ENCODE assay signal across 13 mouse cellular contexts in the genomic region with DNA sequence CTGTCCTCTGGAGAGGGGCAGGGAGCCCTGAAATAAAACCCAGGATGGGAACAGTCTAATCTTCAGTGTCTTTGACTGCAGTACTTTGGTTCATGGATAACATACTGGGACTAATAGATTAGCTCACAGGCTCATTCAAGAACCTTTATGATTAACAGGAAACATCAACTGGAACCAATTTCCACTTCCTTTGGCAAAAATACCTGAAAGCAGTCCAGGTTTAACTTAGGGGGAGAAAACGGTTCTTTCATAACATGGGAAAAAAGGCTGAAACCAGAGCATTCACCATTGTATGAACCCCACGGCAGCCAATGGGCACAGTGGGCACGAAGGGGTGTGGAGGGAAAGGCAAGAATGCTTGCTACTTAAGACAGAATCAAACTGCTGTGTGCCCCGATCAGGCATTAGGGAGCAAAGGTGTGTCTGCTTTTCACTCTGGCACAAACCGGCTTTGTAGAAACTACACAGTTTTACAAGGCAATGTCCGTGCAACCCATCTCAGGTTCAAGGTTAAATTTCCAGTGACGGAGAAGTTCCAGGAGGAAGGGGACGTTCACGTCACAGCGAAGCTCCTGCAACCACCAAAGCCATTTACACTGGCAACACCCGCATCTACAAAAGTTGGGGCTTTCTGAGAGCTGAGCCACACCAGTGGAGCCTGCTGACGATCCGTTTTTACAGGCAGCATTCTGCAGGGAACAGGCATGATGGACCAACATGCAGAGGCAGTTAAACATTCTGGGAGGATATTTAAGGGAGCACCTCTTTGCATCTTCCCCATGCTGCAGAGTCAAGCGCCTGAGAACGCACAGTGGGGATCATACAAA.
A peak's percentile ranks its signal among the peaks of the same experiment; 100 is the strongest.
DNase-seq lines count a peak whose midpoint lies in the region; ATAC-seq and TF ChIP-seq lines count a peak whose summit lies in the region.
"Had no signal": no experiment of that assay in that cellular context is flagged by ENCODE, and none has a peak within 500 bp of the region (broad histone marks: within the 10 kb centered on the region; RNA-seq: fewer than 3 reads in every experiment).

No protein-coding gene starts in this region.

- peaks cover 53% of the 10 kb centered on the region for H3K4me1 ChIP-seq in forebrain, embryonic 10.5 days
- H3K4me1 ChIP-seq in forebrain, embryonic 15.5 days: peaks cover 30% of the 10 kb centered on the region
- peaks cover 38% of the 10 kb centered on the region for H3K4me1 ChIP-seq in embryonic facial prominence, embryonic 15.5 days
- peaks cover 63% of the 10 kb centered on the region for H3K4me1 ChIP-seq in limb, embryonic 13.5 days
- peaks cover 9% of the 10 kb centered on the region for H3K4me1 ChIP-seq in lung, adult 2 months (ENCODE audit: control insufficient read depth, insufficient read depth, low read length)

- 80% methylated on average over 15 of the region's 15 CpGs for WGBS in forebrain, embryonic 10.5 days
- 78% methylated on average over 15 of the region's 15 CpGs for WGBS in forebrain, embryonic 15.5 days
- WGBS in embryonic facial prominence, embryonic 15.5 days: 38% methylated on average over 15 of the region's 15 CpGs
- WGBS in limb, embryonic 13.5 days: 15% methylated on average over 15 of the region's 15 CpGs
- 83% methylated on average over 15 of the region's 15 CpGs for WGBS in lung, adult 2 months

- H3K4me2 ChIP-seq in forebrain, embryonic 15.5 days (replicated peaks): no peak overlapping the region
- H3K4me2 ChIP-seq in embryonic facial prominence, embryonic 15.5 days (replicated peaks): 0 out of 2 replicates have a peak overlapping the region, but pooled peaks have one; percentile 27
- H3K4me2 ChIP-seq in limb, embryonic 13.5 days (replicated peaks): peak overlapping the region; percentile 57
- H3K4me2 ChIP-seq: forebrain, embryonic 13.5 days; liver, embryonic 13.5 days; midbrain, embryonic 12.5 days had no signal

- H3K9me3 ChIP-seq in forebrain, embryonic 10.5 days: no peaks in the 10 kb centered on the region
- no peaks in the 10 kb centered on the region for H3K9me3 ChIP-seq in forebrain, embryonic 15.5 days
- no peaks in the 10 kb centered on the region for H3K9me3 ChIP-seq in embryonic facial prominence, embryonic 15.5 days (replicated peaks)
- no peaks in the 10 kb centered on the region for H3K9me3 ChIP-seq in limb, embryonic 13.5 days
- H3K9me3 ChIP-seq: forebrain, embryonic 13.5 days; liver, embryonic 13.5 days; midbrain, embryonic 12.5 days had no signal

- H3K4me3 ChIP-seq in forebrain, embryonic 10.5 days: no peak overlapping the region
- no peak overlapping the region for H3K4me3 ChIP-seq in forebrain, embryonic 15.5 days
- no peak overlapping the region for H3K4me3 ChIP-seq in embryonic facial prominence, embryonic 15.5 days (replicated peaks)
- H3K4me3 ChIP-seq in limb, embryonic 13.5 days: peak overlapping the region; percentile 20
- H3K4me3 ChIP-seq in lung, adult 2 months (replicated peaks; ENCODE audit: extremely low read depth, low read depth, low read length): no peak overlapping the region
- H3K4me3 ChIP-seq: forebrain, embryonic 13.5 days; liver, embryonic 13.5 days; midbrain, embryonic 12.5 days had no signal

- no peak for TF ChIP-seq POLR2A in lung, adult 2 months (IDR thresholded peaks at IDR 0.05; ENCODE audit: borderline replicate concordance, extremely low read depth, low read depth, low read length)

- H3K9ac ChIP-seq in forebrain, embryonic 15.5 days (replicated peaks): no peak overlapping the region
- no peak overlapping the region for H3K9ac ChIP-seq in embryonic facial prominence, embryonic 15.5 days
- H3K9ac ChIP-seq in limb, embryonic 13.5 days: peak overlapping the region; percentile 51
- H3K9ac ChIP-seq: forebrain, embryonic 13.5 days; liver, embryonic 13.5 days; midbrain, embryonic 12.5 days had no signal

- H3K36me3 ChIP-seq in forebrain, embryonic 10.5 days (replicated peaks): no peaks in the 10 kb centered on the region
- H3K36me3 ChIP-seq in forebrain, embryonic 15.5 days: no peaks in the 10 kb centered on the region
- no peaks in the 10 kb centered on the region for H3K36me3 ChIP-seq in embryonic facial prominence, embryonic 15.5 days
- no peaks in the 10 kb centered on the region for H3K36me3 ChIP-seq in limb, embryonic 13.5 days
- H3K36me3 ChIP-seq: liver, embryonic 13.5 days; midbrain, embryonic 12.5 days had no signal

- no peak for DNase-seq in forebrain, embryonic 10.5 days (ENCODE audit: extremely low spot score, low spot score)
- DNase-seq in kidney, adult 18-20 months: peak; percentile 10
- no peak for DNase-seq in kidney, adult 11 months
- DNase-seq in lung, adult 2 months: no peak
- DNase-seq: adrenal gland, postnatal 25 days; layer of hippocampus, adult 9-11 months; liver, embryonic 13.5 days had no signal

- no peak for ATAC-seq in forebrain, embryonic 15.5 days (replicated peaks)
- 0 out of 2 replicates have a peak, but pooled peaks have one; percentile 25 for ATAC-seq in embryonic facial prominence, embryonic 15.5 days (ENCODE audit: insufficient number of reproducible peaks, low FRiP score, low TSS enrichment, low read depth)
- peak; percentile 38; the same call in 1 of the 2 replicates for ATAC-seq in limb, embryonic 13.5 days (ENCODE audit: low FRiP score, low read depth)
- ATAC-seq in granulocyte monocyte progenitor cell, adult 5-6 weeks (replicated peaks; ENCODE audit: poor library complexity, severe bottlenecking): no peak
- ATAC-seq: forebrain, embryonic 13.5 days had no signal

- TF ChIP-seq CTCF in lung, adult 2 months (IDR thresholded peaks at IDR 0.05; ENCODE audit: insufficient read depth, low read length): no peak

- H3K27me3 ChIP-seq in forebrain, embryonic 10.5 days (ENCODE audit: poor library complexity, severe bottlenecking): no peaks in the 10 kb centered on the region
- peaks cover 3% of the 10 kb centered on the region; the same call in 1 of the 2 replicates for H3K27me3 ChIP-seq in forebrain, embryonic 15.5 days
- no peaks in the 10 kb centered on the region for H3K27me3 ChIP-seq in embryonic facial prominence, embryonic 15.5 days
- H3K27me3 ChIP-seq in limb, embryonic 13.5 days: no peaks in the 10 kb centered on the region
- H3K27me3 ChIP-seq: forebrain, embryonic 13.5 days; liver, embryonic 13.5 days had no signal

- H3K27ac ChIP-seq in forebrain, embryonic 10.5 days: peak overlapping the region; percentile 45
- H3K27ac ChIP-seq in forebrain, embryonic 15.5 days (replicated peaks): no peak overlapping the region
- peak overlapping the region; percentile 74 for H3K27ac ChIP-seq in embryonic facial prominence, embryonic 15.5 days (replicated peaks)
- peak overlapping the region; percentile 90 for H3K27ac ChIP-seq in limb, embryonic 13.5 days
- H3K27ac ChIP-seq: forebrain, embryonic 13.5 days; midbrain, embryonic 12.5 days had no signal

Comparison
In these comparisons a context has a peak if more than half of its experiments do, and no peak if none do; other contexts are left out.
1. ATAC-seq: peak in embryonic facial prominence, embryonic 15.5 days (single experiment) and limb, embryonic 13.5 days (single experiment); none in forebrain, embryonic 15.5 days (single experiment) and granulocyte monocyte progenitor cell, adult 5-6 weeks (single experiment).